Mouse (Mus musculus): ENCODE data around the gene Tcp11.

DNA sequence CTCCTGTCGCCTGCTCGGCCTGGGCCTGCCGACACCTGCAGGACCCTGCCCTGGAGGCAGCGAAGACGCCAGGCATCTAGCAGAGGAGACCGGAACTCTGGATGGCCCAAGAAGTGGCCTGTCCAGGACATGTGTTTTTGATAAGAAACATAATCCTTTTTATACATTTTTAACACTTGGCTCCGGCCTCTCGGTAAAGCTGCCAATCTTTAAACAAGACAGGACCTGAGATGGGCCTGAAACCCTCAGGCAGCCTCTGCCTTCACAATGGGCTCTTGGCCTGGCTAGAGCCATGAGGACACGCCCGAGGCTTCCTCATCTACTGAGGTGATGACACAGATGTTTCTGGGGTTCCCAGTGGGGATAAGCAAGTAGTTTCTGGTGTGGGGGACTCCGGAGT is 19.8 kb downstream of the Tcp11 start:
- TF ChIP-seq CTCF (IDR thresholded peaks at IDR 0.05; ENCODE audit: extremely low read depth, insufficient read depth, insufficient read length, insufficient replicate concordance) (no peak), POLR2A (IDR thresholded peaks at IDR 0.05; ENCODE audit: low read depth, low read length) (no peak)

Measured in spleen, adult 2 months (tissue).